Mouse (Mus musculus) MEL (cell line): ENCODE data around the gene Ppp1r12a.

Experiments
- CHD1 ChIP-seq: IDR thresholded peaks from 2 replicates; pipeline ENCODE4 v1.6.1; 2012; ENCODE audit warnings: low read depth, mild to moderate bottlenecking, inconsistent platforms, low read length, improper control_type of control experiment
- CTCF ChIP-seq, 3 experiments: IDR thresholded peaks in 2 of 3; conservative IDR thresholded peaks in 1 of 3; 2 replicates each; pipeline ENCODE4 v1.5.1; 2011 to 2012; ENCODE audit warnings: low read length in 3 of 3, low read depth in 2 of 3, mild to moderate bottlenecking in 2 of 3, improper control_type of control experiment in 1 of 3, inconsistent platforms in 1 of 3, mixed read lengths in 1 of 3, moderate library complexity in 1 of 3; ENCODE audit not compliant: control insufficient read depth in 1 of 3, insufficient read depth in 1 of 3, poor library complexity in 1 of 3, severe bottlenecking in 1 of 3
- EP300 ChIP-seq, 2 experiments: IDR thresholded peaks; 2 replicates each; pipeline ENCODE4 v1.6.1; 2011; ENCODE audit warnings: improper control_type of control experiment in 2 of 2, low read length in 2 of 2, low read depth in 1 of 2, mild to moderate bottlenecking in 1 of 2
- POLR2A ChIP-seq, 2 experiments: IDR thresholded peaks; 2 replicates each; pipeline ENCODE4 v1.6.1; 2011 to 2012; ENCODE audit warnings: low read length in 2 of 2, mild to moderate bottlenecking in 2 of 2, control low read depth in 1 of 2, improper control_type of control experiment in 1 of 2, low read depth in 1 of 2, moderate library complexity in 1 of 2; ENCODE audit not compliant: control insufficient read depth in 1 of 2, insufficient read depth in 1 of 2, poor library complexity in 1 of 2
- SMC3 ChIP-seq: IDR thresholded peaks from 2 replicates; pipeline ENCODE4 v1.6.1; 2011; ENCODE audit warnings: low read depth, low read length, improper control_type of control experiment
- TBP ChIP-seq: IDR thresholded peaks from 2 replicates; pipeline ENCODE4 v1.8.0; 2011; ENCODE audit warnings: low read depth, low read length, improper control_type of control experiment

DNA sequence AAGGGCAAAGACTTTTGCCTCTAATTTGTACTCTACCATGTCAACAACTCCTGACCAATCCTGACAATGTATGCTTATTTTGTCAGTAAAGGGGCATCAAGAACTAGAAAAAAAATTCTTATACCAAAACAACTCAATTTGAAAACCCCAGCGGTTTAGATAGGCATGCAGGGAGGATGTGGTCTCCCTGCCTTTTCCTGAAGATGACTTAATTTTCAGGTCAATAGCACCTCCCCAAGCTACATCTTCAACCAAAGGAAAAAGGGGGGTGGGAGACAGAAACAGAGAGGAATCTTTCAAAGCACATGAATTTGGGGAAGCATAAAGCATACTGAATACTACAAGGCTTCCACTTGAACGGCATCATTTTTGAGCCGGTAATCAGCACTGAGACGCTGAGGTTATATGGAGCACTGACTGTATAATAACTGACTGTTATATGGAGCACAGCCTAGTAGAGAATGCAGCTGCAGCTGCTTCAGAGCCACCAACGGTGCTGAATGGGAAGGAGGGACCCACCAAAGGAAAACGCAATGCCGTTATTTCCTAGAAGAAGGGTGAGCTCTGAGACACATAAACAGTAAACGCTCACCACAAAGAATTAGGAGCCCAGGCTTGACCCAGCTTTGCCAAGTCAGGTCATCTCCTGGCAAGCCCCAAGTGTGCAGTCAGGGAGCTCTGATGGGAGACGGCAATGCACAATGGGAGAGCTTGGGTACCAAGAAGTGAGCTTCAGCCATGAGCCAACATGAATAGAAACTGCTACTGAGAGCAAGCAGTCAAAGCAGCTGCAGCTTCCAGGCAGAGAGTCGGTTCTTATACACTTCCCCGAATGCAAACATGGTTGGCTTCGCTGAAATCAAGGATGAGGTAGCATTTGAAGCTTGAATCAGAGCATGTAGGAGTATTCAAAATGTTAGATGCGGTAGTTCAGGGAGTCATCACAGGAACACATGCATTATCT, 43.5 kb upstream of the Ppp1r12a start:
- no peak for TF ChIP-seq CTCF (IDR thresholded peaks at IDR 0.05 in 2 of 3, conservative IDR thresholded peaks at IDR 0.05 in 1 of 3; ENCODE audit: control insufficient read depth in 1 of 3, insufficient read depth in 1 of 3, low read depth in 2 of 3, low read length in 3 of 3, poor library complexity in 1 of 3, severe bottlenecking in 1 of 3)
- no peak for TF ChIP-seq CHD1
- TF ChIP-seq TBP: no peak
- no peak for TF ChIP-seq EP300 (IDR thresholded peaks at IDR 0.05; ENCODE audit: low read depth in 1 of 2, low read length in 2 of 2)
- TF ChIP-seq POLR2A (IDR thresholded peaks at IDR 0.05; ENCODE audit: control insufficient read depth in 1 of 2, insufficient read depth in 1 of 2, low read depth in 1 of 2, low read length in 2 of 2, poor library complexity in 1 of 2): no peak
- TF ChIP-seq SMC3: no peak
